Mouse (Mus musculus): ENCODE results near the gene Pgap3.

Gene Pgap3

GRCm38 (mm10) chr11:98381651-98382050, 18.6 kb downstream of the Pgap3 start:
- no peak for DNase-seq (ENCODE audit: low spot score)

DNA sequence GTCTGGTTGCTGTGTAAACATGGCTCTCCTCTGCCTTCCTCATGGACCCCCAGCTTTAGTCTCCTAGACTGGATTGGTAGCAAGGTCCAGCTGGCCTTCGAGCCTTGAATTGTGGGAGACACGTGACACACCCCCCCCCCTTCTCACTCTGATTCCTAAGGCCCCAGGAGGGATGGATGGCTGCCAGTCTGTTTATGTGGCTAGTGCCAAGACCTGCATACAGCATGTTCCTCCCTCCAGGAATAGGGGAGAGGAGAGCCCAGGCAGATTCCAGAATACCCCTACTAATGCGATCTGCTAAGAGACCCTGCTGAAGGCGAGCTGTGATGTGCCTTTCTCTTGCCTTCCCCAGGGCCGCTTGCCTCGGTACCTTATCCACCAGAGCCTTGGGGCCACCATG, 20.2 kb downstream of the Pgap3 start:
- DNase-seq (ENCODE audit: low spot score): no peak

GRCm38 (mm10) chr11:98379379-98379778, 20.9 kb downstream of the Pgap3 start:
- no peak for DNase-seq (ENCODE audit: low spot score)

GRCm38 (mm10) chr11:98377787-98378186, 22.5 kb downstream of the Pgap3 start:
- no peak for DNase-seq (ENCODE audit: low spot score)

- no peak for DNase-seq (ENCODE audit: low spot score)
Observed at GRCm38 (mm10) chr11:98376756-98377155, 23.5 kb downstream of the Pgap3 start.

- no peak for DNase-seq (ENCODE audit: low spot score)
Observed at GRCm38 (mm10) chr11:98374266-98374665, 26.0 kb downstream of the Pgap3 start.

DNA sequence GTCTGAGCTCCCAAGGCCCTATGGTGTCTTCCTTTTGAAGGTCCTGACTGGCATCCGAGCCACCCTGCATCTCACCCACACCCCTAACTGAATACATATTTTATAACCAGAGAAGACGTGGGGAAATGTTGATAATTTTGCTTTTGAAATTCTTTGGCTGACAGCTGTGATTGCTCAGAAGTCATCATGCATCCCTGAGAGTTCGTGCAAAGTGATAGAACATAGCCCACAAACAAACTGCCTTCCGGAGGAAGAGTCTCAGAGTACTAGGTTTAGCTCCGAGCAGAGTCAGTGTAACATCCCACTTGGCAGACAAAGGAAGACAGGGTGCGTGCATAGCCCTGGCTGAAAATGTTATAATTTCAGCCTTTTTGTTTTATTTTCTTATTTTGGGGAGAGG, 27.0 kb downstream of the Pgap3 start:
- DNase-seq (ENCODE audit: low spot score): no peak

DNA sequence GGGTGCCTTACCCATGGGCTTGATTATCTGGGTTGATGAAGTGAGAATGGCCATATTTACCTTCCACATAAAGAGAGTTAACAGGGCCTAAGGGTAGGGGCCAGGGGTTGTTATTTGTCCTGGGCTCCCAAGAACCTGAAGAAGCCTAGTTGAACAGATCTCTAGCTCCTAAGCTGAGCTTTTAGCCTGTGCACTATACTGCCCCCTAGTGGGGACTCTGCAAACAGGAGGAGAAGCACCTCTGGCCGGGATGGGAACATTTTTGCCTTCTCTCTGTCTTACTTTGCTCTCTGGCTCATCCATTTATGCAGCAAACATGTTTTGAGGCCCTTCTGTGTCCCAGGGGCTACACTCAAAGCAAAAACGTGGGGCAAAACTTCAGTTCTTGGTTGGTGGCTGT, 27.9 kb downstream of the Pgap3 start:
- peak; percentile 53 for DNase-seq (ENCODE audit: low spot score)

DNA sequence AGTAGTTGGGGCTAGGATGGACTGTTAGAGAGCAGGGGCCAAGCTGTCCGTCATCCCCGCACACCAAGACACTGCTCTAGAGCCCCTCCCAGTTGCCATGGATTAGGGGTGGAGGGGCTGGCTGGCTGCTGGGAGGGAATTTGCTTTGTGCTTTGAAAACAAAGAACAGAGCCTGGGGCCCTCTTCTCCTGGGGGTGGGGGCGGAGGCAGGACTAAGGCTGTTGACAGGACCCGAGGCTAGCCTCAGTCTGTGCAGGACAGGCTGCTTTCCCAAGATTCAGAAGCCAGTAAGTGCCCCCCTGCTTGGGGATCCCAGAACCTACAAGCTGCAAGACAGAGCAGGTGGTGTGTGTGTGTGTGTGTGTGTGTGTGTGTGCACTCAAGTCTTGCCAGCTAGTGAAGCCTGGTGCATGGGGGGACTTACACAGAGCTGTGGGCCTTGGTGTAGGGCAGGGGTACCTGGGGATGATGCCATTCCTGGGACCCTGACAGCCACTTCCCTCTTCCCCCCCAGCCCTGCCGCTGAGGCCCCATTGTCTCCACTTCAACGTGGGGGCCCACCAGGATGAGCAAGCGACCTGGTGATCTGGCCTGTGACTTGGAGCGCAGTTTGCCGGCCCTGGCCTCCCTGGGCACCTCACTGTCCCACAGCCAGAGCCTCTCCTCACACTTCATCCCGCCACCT, 28.6 kb downstream of the Pgap3 start:
- DNase-seq (ENCODE audit: low spot score): no peak

GRCm38 (mm10) chr11:98370588-98370987, 29.7 kb downstream of the Pgap3 start:
- no peak for DNase-seq (ENCODE audit: low spot score)

- no peak for DNase-seq (ENCODE audit: low spot score)
Observed at GRCm38 (mm10) chr11:98369337-98369736, 31.0 kb downstream of the Pgap3 start.

- no peak for DNase-seq (ENCODE audit: low spot score)
Observed at GRCm38 (mm10) chr11:98367863-98368186, 32.5 kb downstream of the Pgap3 start.

DNA sequence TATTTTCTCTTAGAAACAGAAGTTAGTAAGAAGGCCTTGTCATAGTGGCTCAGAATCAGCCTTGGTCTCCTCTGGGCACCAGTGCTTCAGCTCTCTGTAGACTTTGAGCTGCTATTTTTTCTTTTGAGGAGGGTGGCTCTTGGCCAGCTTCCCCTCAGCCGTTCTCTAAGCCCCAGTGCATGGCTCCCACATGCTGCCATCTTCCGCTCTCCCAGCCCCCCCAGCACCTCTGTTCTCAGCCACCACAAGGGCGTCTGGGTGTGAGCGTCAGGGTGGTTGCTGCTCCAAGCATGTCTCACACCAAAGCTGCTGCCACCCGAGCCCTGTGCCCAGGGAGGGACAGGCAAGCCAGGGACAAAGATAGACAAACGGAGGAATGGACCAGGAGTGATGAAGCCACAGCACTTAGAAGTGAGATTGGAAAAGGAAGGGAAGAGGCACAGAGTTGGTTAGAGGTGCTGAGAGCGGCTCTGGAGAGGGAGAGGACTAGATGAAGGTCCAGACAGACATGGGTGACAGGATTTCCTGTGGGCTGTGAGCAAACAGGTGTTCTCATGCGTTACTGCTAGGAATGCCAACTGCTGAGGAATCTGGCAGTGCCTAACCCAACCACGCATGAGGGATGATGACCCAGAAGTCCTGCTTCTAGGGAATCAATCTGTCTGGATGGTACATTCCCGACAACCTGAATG, 33.0 kb downstream of the Pgap3 start:
- no peak for DNase-seq (ENCODE audit: low spot score)

- no peak for DNase-seq (ENCODE audit: low spot score)
Observed at GRCm38 (mm10) chr11:98366290-98366689, 34.0 kb downstream of the Pgap3 start.

DNA sequence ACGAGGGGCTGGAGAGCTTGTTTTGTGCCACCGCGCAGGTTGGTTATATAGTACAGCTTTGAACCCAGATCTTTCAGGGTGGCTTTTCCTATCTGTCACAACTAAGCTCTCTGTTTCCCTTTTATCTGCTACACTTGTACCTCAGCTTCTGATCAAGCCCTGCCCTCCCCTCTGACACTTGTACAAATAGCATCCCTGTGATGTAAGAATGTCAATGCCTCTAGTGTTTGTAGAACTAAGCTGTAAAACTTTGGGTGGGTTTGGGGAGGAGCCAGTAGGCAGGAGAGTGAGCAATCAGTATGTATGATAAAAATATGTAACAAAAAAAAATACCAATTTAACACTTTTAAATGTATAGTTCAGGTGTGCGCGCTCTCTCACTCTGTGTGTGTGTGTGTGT, 35.9 kb downstream of the Pgap3 start:
- no peak for DNase-seq (ENCODE audit: low spot score)

DNA sequence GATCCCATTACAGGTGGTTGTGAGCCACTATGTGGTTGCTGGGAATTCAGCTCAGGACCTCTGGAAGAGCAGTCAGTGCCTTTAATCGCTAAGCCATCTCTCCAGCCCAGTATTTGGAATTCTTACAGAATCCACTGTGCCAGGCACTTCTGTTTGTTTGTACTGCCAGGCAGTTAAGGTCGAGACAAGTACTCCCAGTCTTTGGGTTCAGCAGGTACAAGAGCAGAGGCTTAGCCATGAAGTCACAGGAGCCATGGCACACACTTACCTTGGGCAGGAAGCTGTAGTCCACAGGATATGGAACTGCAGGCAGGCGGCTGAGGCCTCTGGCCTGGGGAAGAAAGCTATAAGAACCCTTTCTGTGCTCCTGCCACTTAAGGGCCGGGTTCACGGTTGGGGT, 36.5 kb downstream of the Pgap3 start:
- DNase-seq (ENCODE audit: low spot score): no peak

- DNase-seq (ENCODE audit: low spot score): no peak
Observed at GRCm38 (mm10) chr11:98360866-98361521, 39.3 kb downstream of the Pgap3 start.

DNA sequence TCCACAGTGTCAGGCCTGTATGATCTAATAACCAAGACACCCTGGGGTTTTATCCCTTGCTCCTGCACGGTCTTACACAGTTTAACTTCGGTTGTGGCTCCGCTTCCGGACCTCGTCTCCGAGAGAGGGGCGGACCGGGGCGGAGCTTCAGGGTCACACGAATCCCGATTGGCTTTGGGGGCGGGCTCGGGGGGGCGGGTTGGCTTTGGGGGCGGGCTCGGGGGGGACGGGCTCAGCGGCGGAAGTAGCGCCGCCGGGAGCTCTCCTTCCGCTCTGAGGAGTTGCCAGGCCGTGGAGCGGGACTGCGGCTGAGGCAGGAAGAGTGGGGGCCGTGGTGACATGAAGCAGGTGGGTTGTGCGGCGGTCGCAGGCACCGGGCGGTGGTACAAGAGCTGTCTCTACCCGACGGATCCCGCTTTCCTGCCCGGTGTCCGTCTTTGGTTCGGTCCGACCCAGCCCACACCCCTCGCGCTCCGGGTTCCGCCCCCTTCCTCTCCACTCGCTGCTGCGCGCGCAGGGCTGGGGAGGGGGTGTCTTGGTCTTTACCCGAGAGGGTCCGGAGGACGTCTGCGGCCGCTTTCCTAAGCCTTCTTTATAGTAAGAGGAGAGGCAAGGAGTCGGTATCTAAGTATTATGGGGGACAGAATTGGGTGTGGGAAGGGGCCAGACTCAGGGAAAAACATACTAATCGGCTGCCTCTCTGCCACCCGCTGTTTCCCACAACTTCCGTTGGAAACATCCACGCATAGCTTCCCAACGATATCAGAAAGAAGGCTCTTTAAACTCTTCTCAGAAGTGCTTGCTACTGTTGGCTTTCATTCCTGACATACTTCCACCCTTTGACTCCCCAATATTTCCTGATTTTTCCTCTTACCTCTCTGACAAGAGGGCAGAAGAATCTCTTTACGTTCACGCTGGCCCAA, 41.9 kb downstream of the Pgap3 start, which contains the start of gene Stard3:
Gene Stard3 (plus strand): TSS at position 208 of the 923 bp plus-strand sequence.
- peak; percentile 82 for DNase-seq (ENCODE audit: low spot score)

- DNase-seq (ENCODE audit: low spot score): no peak
Observed at GRCm38 (mm10) chr11:98357396-98358160, 42.7 kb downstream of the Pgap3 start.

GRCm38 (mm10) chr11:98356625-98357394, 43.5 kb downstream of the Pgap3 start:
- DNase-seq (ENCODE audit: low spot score): no peak

Measured in spleen, adult 12 weeks (tissue).